Mouse (Mus musculus): ENCODE measurements around the gene Smoc1.

DNA sequence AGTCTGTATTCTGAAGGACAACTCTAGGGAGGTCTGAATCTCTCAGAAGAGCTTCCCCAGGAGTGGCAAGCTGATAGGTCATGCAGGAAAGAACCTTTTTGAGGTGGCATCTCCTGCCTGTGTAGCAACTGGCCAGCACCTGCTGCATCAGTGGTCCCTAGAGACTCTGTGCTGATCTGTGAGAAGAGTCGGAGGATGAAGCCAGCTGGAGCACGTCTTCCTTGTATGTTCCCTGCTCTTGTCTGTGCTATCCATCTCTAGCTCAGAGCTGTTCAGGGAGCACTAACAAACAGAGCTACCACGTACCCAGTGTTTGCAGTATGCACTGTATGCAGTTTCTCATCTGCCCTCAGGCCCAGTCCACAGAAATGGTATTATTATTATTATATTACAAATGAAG is 54.4 kb downstream of the Smoc1 start:
- TF ChIP-seq CTCF (conservative IDR thresholded peaks at IDR 0.05; ENCODE audit: low read length): no peak
- TF ChIP-seq POU5F1 (IDR thresholded peaks at IDR 0.05; ENCODE audit: borderline replicate concordance, low read length): no peak
- TF ChIP-seq NANOG (IDR thresholded peaks at IDR 0.05; ENCODE audit: borderline replicate concordance, low read length): no peak

Measured in E14TG2a.4 (cell line).